Mouse (Mus musculus) frontal cortex, adult 2 months (tissue): ENCODE data around the gene Rbm28. TPM values are rescaled to one million over a fixed set of nuclear protein-coding genes. Genes with fewer than 3 reads are reported as not detected.
"Not testable (repeated sequence)": the region's sequence is repeated elsewhere in the genome, so short reads cannot be mapped to it uniquely, and the experiment has no call there.

ENCODE experiments used
- DNase-seq, 2 experiments: peaks; one replicate each; pipeline ENCODE4 v3.0.0; 2022; ENCODE audit warnings: low spot score in 1 of 2; ENCODE audit errors: extremely low spot score in 1 of 2
- polyA plus RNA-seq: library from polyadenylated mRNA; depleted of rRNA; stranded (reverse); fragments of >200 nt; gene quantifications from 2 replicates; pipeline ENCODE4 v1.2.3, GENCODE M21; 2012

The Rbm28 gene
- polyA plus RNA-seq, 1 experiment, result 57.3 TPM

GRCm38 (mm10) chr6:29195846-29196698 lies 31.3 kb upstream of the Rbm28 start:
- DNase-seq, result no peak

GRCm38 (mm10) chr6:29195146-29195545 lies 30.3 kb upstream of the Rbm28 start:
- no peak for DNase-seq

GRCm38 (mm10) chr6:29193961-29194750 lies 29.4 kb upstream of the Rbm28 start:
- DNase-seq, result no peak

- no peak for DNase-seq
Measured at GRCm38 (mm10) chr6:29187936-29188335, 23.1 kb upstream of the Rbm28 start.

GRCm38 (mm10) chr6:29179843-29180242 lies 15.0 kb upstream of the Rbm28 start:
- DNase-seq, result peak in 1 of 2 experiments; percentile 78

- DNase-seq, result peak in 1 of 2 experiments; percentile 64
Measured at GRCm38 (mm10) chr6:29178888-29179658, 14.3 kb upstream of the Rbm28 start, which contains the start of gene Prrt4. TSS of gene Prrt4 (minus strand) at chr6:29179584.

- DNase-seq, result peak in 1 of 2 experiments; percentile 35
Measured at GRCm38 (mm10) chr6:29177901-29178879, 13.4 kb upstream of the Rbm28 start.

GRCm38 (mm10) chr6:29175113-29175512 lies 10.3 kb upstream of the Rbm28 start:
- DNase-seq, result no peak

- no peak for DNase-seq
Measured at GRCm38 (mm10) chr6:29174368-29174767, 9.6 kb upstream of the Rbm28 start.

- peak in 1 of 2 experiments; percentile 71 for DNase-seq
Measured at GRCm38 (mm10) chr6:29170952-29171388, 6.2 kb upstream of the Rbm28 start.

- no peak for DNase-seq
Measured at GRCm38 (mm10) chr6:29170063-29170921, 5.5 kb upstream of the Rbm28 start.

GRCm38 (mm10) chr6:29169675-29170062 lies 4.9 kb upstream of the Rbm28 start:
- DNase-seq, result no peak

GRCm38 (mm10) chr6:29168871-29169270 lies 4.1 kb upstream of the Rbm28 start:
- DNase-seq, result no peak

GRCm38 (mm10) chr6:29166196-29166595 lies 1.4 kb upstream of the Rbm28 start:
- DNase-seq, result peak in 1 of 2 experiments; percentile 84

GRCm38 (mm10) chr6:29161291-29161690 lies 3.5 kb downstream of the Rbm28 start:
- DNase-seq, result not testable (repeated sequence)

GRCm38 (mm10) chr6:29160786-29161185 lies 4.0 kb downstream of the Rbm28 start:
- no peak for DNase-seq

GRCm38 (mm10) chr6:29156326-29156725 lies 8.5 kb downstream of the Rbm28 start:
- no peak for DNase-seq

GRCm38 (mm10) chr6:29150001-29150400 lies 14.8 kb downstream of the Rbm28 start:
- no peak for DNase-seq
